Mouse (Mus musculus) left cerebral cortex, postnatal 14 days (tissue): ENCODE data around the gene Fgf14. TPM values are rescaled to one million over a fixed set of nuclear protein-coding genes. Genes with fewer than 3 reads are reported as not detected.

ENCODE experiments used
- DNase-seq, 2 experiments: peaks; one replicate each; pipeline ENCODE4 v3.0.0; 2021 to 2022; ENCODE audit warnings: low spot score in 2 of 2, mixed read lengths in 1 of 2
- intact Hi-C: fragments of 180-260 bp; cut with DNase I; formaldehyde crosslinking; loops from one replicate; pipeline ENCODE4 v1.15.1; 2025
- total RNA-seq, 2 experiments: library from RNA; stranded (reverse); gene quantifications; 2 replicates each; pipeline ENCODE4 v1.2.3; 2021

Fgf14 gene
- total RNA-seq, 2 experiments from 2014 or later, result 47.5 to 53.0 TPM

- intact Hi-C loops, result no loop called here
- no peak for DNase-seq
These were observed 648.8 kb downstream of the Fgf14 start for GRCm38 (mm10) chr14:124027886-124028670.

- intact Hi-C loops, result no loop called here
- peak in 1 of 2 experiments; percentile 15 for DNase-seq
These were observed 686.2 kb downstream of the Fgf14 start for GRCm38 (mm10) chr14:123990591-123991195.

DNA sequence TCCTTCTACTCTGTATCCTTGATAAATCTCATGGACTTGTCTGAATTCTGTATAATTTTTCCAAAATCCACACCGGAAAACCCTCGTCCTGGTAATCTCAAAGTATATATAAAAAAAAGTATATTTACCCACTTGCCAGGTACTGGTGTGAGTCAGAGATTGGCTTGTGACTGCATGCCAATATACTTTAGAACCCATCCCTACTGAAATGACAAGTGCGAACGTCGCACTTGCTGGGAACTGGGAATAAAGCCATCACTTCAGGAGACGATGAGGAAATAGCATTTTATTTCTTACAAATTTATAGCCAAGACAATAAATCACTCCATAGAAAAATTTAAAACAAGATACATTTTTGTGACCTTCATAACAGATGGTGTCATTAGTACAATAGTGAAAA lies 708.9 kb downstream of the Fgf14 start:
- DNase-seq, result peak in 1 of 2 experiments; percentile 13
- intact Hi-C loops, result no loop called here

GRCm38 (mm10) chr14:123966531-123966930 lies 710.4 kb downstream of the Fgf14 start:
- intact Hi-C loops, result no loop called here

More at GRCm38 (mm10) chr14:123966531-123966930, 710.4 kb downstream of the Fgf14 start:
- DNase-seq, result no peak
